Mouse (Mus musculus): ENCODE results near the gene Slk.
A peak's percentile ranks its signal among the peaks of the same experiment; 100 is the strongest.

The Slk gene

GRCm38 (mm10) chr19:47579225-47579787, at the start of gene Slk:
Slk (plus strand) TSS chr19:47579678.
- DNase-seq = peak; percentile 80 to 82

- no peak for DNase-seq
These were observed 48.2 kb upstream of the Slk start for GRCm38 (mm10) chr19:47531309-47531708.

GRCm38 (mm10) chr19:47532449-47532848, 47.0 kb upstream of the Slk start:
- DNase-seq = no peak

- no peak for DNase-seq
These were observed 45.3 kb upstream of the Slk start for GRCm38 (mm10) chr19:47534131-47534530.

GRCm38 (mm10) chr19:47536521-47537299, 42.8 kb upstream of the Slk start:
- DNase-seq = peak; percentile 95 to 98

- DNase-seq = no peak
These were observed 42.1 kb upstream of the Slk start, which contains the start of gene Stn1 for GRCm38 (mm10) chr19:47537300-47537792. Stn1 (minus strand) TSS chr19:47537507.

GRCm38 (mm10) chr19:47537879-47538278, 41.6 kb upstream of the Slk start:
- DNase-seq = no peak

GRCm38 (mm10) chr19:47538801-47539200, 40.7 kb upstream of the Slk start:
- DNase-seq = no peak

GRCm38 (mm10) chr19:47542441-47542840, 37.0 kb upstream of the Slk start:
- no peak for DNase-seq

- DNase-seq = no peak
These were observed 34.4 kb upstream of the Slk start for GRCm38 (mm10) chr19:47545055-47545454.

- no peak for DNase-seq
These were observed 34.0 kb upstream of the Slk start for GRCm38 (mm10) chr19:47545528-47545927.

GRCm38 (mm10) chr19:47548432-47549076, 30.9 kb upstream of the Slk start:
- DNase-seq = no peak

GRCm38 (mm10) chr19:47549174-47549573, 30.3 kb upstream of the Slk start:
- DNase-seq = no peak

GRCm38 (mm10) chr19:47549584-47549983, 29.9 kb upstream of the Slk start:
- DNase-seq = no peak

GRCm38 (mm10) chr19:47559145-47559544, 20.3 kb upstream of the Slk start:
- no peak for DNase-seq

GRCm38 (mm10) chr19:47559751-47560512, 19.5 kb upstream of the Slk start:
- peak in 1 of 2 experiments; percentile 19 for DNase-seq

GRCm38 (mm10) chr19:47560544-47561161, 18.8 kb upstream of the Slk start:
- no peak for DNase-seq

- no peak for DNase-seq
These were observed 17.5 kb upstream of the Slk start for GRCm38 (mm10) chr19:47561996-47562441.

GRCm38 (mm10) chr19:47563715-47564114, 15.8 kb upstream of the Slk start:
- no peak for DNase-seq

- DNase-seq = no peak
These were observed 14.3 kb upstream of the Slk start for GRCm38 (mm10) chr19:47565031-47565654.

GRCm38 (mm10) chr19:47565994-47566393, 13.5 kb upstream of the Slk start:
- DNase-seq = no peak

- no peak for DNase-seq
These were observed 9.4 kb upstream of the Slk start for GRCm38 (mm10) chr19:47570042-47570441.
